Mouse (Mus musculus): ENCODE measurements around the gene Egfr. TPM values are rescaled to one million over a fixed set of nuclear protein-coding genes. Genes with fewer than 3 reads are reported as not detected.

The Egfr gene
- polyA plus RNA-seq, 1 experiment from 2014 or later: 4.6 TPM

DNA sequence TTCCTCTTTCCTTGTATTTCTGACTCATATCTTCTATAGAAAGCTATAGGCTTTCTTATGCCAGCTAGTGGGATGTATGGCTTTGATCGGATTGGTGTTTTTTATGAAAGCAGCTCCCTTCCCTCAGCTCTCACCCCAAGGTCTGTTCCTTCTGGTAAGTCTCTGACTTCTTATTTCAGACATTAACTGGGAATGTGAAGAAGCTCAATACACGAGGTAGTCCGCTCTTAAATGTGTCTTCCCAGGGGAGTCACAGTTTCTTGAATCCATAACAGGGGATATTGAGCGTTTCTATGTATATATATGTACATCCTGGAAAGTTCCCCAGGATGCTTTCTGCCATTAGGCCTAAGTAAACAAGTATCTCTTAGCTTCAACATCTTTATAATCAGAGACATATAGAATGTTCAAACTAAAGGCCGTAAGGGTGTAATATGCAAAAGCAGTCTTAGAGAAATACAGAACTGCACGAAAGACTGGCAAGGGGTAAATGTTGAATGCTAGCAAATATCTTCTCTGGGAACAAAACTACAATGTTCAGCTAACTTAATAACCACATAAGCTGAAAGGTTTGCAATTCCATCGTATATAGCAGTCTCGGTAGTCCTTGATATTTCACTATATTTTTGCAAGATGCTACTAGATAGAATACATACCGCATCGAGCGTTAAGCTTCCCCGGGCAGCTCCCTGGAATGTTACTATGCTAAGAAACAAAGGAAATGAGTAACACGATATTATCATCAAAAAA, 198.4 kb downstream of the Egfr start:
- no peak for ATAC-seq (ENCODE audit: low read depth)
- Histone ChIP-seq H3K27me3 (ENCODE audit: control insufficient read depth, insufficient read depth, low read length) (no peaks in the 10 kb centered on the region), H3K4me2 (ENCODE audit: low read depth, low read length) (peak overlapping the region; percentile 63), H3K36me3 (ENCODE audit: control insufficient read depth, insufficient read depth, low read length) (no peaks in the 10 kb centered on the region), H3K9ac (replicated peaks; ENCODE audit: low read depth, low read length) (no peak overlapping the region; the same call in 1 of the 2 replicates), H3K4me1 (ENCODE audit: control insufficient read depth, insufficient read depth, low read length) (no peaks in the 10 kb centered on the region), H3K27ac (ENCODE audit: low read depth, low read length) (no peak overlapping the region), H3K4me3 (ENCODE audit: low read depth, low read length) (peak overlapping the region; percentile 61), H3K9me3 (ENCODE audit: control insufficient read depth, low read length) (no peaks in the 10 kb centered on the region)
- WGBS: 54% methylated on average over 13 of the region's 13 CpGs

DNA sequence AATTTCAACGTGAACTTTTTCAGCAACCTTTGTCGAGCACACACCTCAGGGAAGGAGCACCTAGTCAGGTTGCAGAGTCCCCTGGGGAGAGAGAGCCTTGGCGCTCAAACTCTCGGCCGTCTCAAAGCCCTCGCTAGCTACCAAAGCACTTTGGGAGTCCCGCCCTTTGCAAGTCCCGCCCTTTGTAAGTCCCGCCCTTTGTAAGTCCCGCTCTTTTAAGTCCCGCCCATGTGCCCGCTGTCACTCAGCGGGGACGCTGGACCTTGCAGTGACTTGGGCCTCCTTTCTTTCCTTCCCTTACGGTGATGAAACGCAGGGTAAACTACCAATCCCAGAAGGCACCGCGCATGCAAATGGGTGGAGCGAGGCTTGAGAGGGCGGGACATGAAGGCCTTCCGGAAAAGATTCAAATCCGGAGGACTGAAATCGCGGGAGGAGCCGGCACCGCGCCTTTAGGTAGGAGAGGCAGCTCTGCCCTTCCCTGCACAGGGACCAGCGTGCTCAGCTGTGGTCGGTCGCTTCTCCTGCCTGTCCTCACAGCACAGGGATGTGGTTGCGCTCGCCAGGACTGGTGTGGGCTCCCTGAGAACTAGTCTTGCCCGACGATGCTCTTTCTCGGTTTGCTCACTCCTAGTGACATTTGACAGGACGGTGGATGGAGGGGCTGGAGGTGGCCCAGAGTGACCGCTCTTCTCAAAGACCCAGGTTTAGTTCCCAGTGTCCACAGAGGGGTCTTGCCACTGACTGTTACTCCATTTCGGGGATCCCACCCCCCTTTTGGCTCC, 199.2 kb downstream of the Egfr start, which contains the start of gene Fbxo48:
Gene Fbxo48 (plus strand): TSS at position 400 of the 785 bp plus-strand sequence.
- H3K27ac ChIP-seq (ENCODE audit: low read depth, low read length): no peak within 1 kb of the TSS
- H3K9me3 ChIP-seq (ENCODE audit: control insufficient read depth, low read length): no peaks in the 10 kb centered on the region
- no peaks in the 10 kb centered on the region for H3K36me3 ChIP-seq (ENCODE audit: control insufficient read depth, insufficient read depth, low read length)
- H3K4me1 ChIP-seq (ENCODE audit: control insufficient read depth, insufficient read depth, low read length): no peaks in the 10 kb centered on the region
- no peaks in the 10 kb centered on the region for H3K27me3 ChIP-seq (ENCODE audit: control insufficient read depth, insufficient read depth, low read length)
- peak; percentile 100 for ATAC-seq (ENCODE audit: low read depth)
- H3K9ac ChIP-seq (replicated peaks; ENCODE audit: low read depth, low read length): peak within 1 kb of the TSS; percentile 48
- peak within 1 kb of the TSS; percentile 63 for H3K4me2 ChIP-seq (ENCODE audit: low read depth, low read length)
- H3K4me3 ChIP-seq (ENCODE audit: low read depth, low read length): peak within 1 kb of the TSS; percentile 61
- under 1% methylated on average over 38 of the region's 38 CpGs for WGBS

DNA sequence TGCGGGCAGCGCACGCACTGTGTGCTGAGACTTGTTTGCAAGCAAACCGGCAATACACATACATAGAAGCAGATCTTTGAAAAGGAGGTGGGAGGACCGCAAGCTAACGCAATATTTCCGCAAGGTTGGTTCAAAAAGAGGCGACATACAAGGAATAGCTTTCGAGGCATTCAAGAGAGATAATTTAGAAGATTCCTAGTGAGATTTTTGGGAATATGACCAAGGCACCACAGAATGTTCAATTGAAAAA, 199.7 kb downstream of the Egfr start:
- H3K36me3 ChIP-seq (ENCODE audit: control insufficient read depth, insufficient read depth, low read length): no peaks in the 10 kb centered on the region
- no peak overlapping the region for H3K27ac ChIP-seq (ENCODE audit: low read depth, low read length)
- H3K9me3 ChIP-seq (ENCODE audit: control insufficient read depth, low read length): no peaks in the 10 kb centered on the region
- peak overlapping the region; percentile 61 for H3K4me3 ChIP-seq (ENCODE audit: low read depth, low read length)
- peak overlapping the region; percentile 63 for H3K4me2 ChIP-seq (ENCODE audit: low read depth, low read length)
- H3K4me1 ChIP-seq (ENCODE audit: control insufficient read depth, insufficient read depth, low read length): no peaks in the 10 kb centered on the region
- H3K27me3 ChIP-seq (ENCODE audit: control insufficient read depth, insufficient read depth, low read length): no peaks in the 10 kb centered on the region
- peak overlapping the region; percentile 48 for H3K9ac ChIP-seq (replicated peaks; ENCODE audit: low read depth, low read length)
- WGBS: 6% methylated on average over 9 of the region's 9 CpGs
- ATAC-seq (ENCODE audit: low read depth): no peak

DNA sequence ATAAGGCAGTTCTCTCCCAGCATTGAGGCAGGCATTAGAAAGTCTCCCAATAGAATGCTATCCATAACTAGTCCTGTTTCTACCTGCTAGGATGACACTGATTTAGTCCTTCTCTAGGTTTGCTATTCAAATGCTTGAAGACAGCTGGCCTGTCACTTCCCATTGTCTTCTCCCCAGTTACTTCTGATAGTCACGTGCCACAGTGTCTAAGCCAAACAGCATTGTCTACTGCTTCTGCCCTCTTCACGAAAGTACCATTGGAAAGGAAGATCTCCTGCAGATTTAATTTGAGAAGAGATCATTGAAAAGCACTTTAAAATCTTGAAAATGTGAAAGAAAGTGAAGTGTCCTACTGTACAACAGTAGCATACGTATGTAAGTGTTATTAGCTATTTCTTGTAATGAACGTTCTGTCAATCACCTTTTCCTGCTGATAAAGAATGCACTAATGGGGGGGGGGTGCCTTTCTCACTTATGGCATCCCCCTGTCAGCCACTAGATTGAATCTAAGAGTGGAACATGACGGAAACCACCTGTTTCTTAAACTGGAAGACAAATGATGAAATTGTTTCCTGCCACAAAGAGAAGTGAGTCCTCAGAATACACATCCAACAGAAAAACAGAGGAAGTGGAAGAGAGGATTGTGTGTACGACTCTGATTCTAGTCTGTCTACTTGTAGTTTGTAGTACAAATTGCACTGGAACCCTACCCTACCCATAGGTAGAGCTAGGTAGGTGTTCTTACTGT, 204.3 kb downstream of the Egfr start:
- Histone ChIP-seq H3K4me3 (ENCODE audit: low read depth, low read length) (no peak overlapping the region), H3K27ac (ENCODE audit: low read depth, low read length) (no peak overlapping the region), H3K4me1 (ENCODE audit: control insufficient read depth, insufficient read depth, low read length) (no peaks in the 10 kb centered on the region), H3K36me3 (ENCODE audit: control insufficient read depth, insufficient read depth, low read length) (no peaks in the 10 kb centered on the region), H3K9me3 (ENCODE audit: control insufficient read depth, low read length) (no peaks in the 10 kb centered on the region), H3K9ac (replicated peaks; ENCODE audit: low read depth, low read length) (no peak overlapping the region), H3K27me3 (ENCODE audit: control insufficient read depth, insufficient read depth, low read length) (no peaks in the 10 kb centered on the region), H3K4me2 (ENCODE audit: low read depth, low read length) (no peak overlapping the region)
- no peak for ATAC-seq (ENCODE audit: low read depth)
- WGBS: 93% methylated on average over 6 of the region's 6 CpGs

DNA sequence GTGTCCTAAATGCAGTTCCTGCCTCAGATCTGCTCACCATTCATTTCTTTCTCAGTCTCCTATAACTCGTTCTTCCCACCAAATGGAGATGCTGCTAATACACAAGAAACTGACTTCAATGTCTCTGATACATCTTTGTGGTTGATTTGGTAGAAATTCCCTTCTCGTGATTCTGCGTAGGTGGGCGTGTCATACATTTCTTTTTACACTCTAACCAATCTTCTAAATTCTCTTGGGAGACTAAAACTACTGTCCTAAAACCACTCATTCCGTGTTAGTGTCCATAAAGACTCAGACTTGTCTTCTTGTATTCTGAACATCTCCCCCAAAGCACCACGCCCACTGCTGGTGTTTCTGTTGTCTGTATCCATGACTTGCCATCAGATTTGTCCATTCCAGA, 205.0 kb downstream of the Egfr start:
- H3K9ac ChIP-seq (replicated peaks; ENCODE audit: low read depth, low read length): no peak overlapping the region
- H3K4me1 ChIP-seq (ENCODE audit: control insufficient read depth, insufficient read depth, low read length): no peaks in the 10 kb centered on the region
- H3K36me3 ChIP-seq (ENCODE audit: control insufficient read depth, insufficient read depth, low read length): no peaks in the 10 kb centered on the region
- no peak overlapping the region for H3K27ac ChIP-seq (ENCODE audit: low read depth, low read length)
- 92% methylated on average over 6 of the region's 6 CpGs for WGBS
- H3K4me2 ChIP-seq (ENCODE audit: low read depth, low read length): no peak overlapping the region
- H3K9me3 ChIP-seq (ENCODE audit: control insufficient read depth, low read length): no peaks in the 10 kb centered on the region
- no peak for ATAC-seq (ENCODE audit: low read depth)
- no peak overlapping the region for H3K4me3 ChIP-seq (ENCODE audit: low read depth, low read length)
- H3K27me3 ChIP-seq (ENCODE audit: control insufficient read depth, insufficient read depth, low read length): no peaks in the 10 kb centered on the region

DNA sequence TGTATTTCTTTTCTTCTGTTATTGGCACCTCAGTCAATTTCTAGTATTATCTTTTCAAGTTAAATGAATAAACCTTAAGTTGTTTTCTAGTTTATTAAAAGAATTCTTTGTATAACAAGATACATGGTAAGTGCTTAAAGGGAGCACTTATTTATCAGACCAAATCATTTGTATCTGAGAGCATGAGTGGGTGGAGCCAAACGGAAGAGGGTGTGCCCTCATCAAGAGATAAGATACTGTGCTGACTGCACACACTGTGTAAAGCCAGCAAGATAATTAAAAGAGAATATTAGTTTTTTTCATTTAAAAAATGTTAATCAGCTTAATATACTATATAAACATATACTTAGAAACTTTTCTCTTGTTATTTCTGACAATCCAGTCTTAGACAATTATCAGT, 206.5 kb downstream of the Egfr start:
- Histone ChIP-seq H3K36me3 (ENCODE audit: control insufficient read depth, insufficient read depth, low read length) (no peaks in the 10 kb centered on the region), H3K4me3 (ENCODE audit: low read depth, low read length) (no peak overlapping the region), H3K27me3 (ENCODE audit: control insufficient read depth, insufficient read depth, low read length) (no peaks in the 10 kb centered on the region), H3K27ac (ENCODE audit: low read depth, low read length) (no peak overlapping the region), H3K4me1 (ENCODE audit: control insufficient read depth, insufficient read depth, low read length) (no peaks in the 10 kb centered on the region), H3K9me3 (ENCODE audit: control insufficient read depth, low read length) (no peaks in the 10 kb centered on the region), H3K9ac (replicated peaks; ENCODE audit: low read depth, low read length) (no peak overlapping the region), H3K4me2 (ENCODE audit: low read depth, low read length) (no peak overlapping the region)
- WGBS: 91% methylated on average over 1 of the region's 1 CpGs
- ATAC-seq (ENCODE audit: low read depth): no peak

Other genes starting within 250 kb of the Egfr start
- 31.2 and 32.4 TPM in 2 replicates for gene Sec61g, start 243.7 kb upstream of the Egfr start, polyA plus RNA-seq (2014; fragmentation: Nextera tagmentation; extraction: Ambion mirVana)
- 0.60 and 0.91 TPM in 2 replicates for gene Fbxo48, start 199.2 kb downstream of the Egfr start, polyA plus RNA-seq (2014; fragmentation: Nextera tagmentation; extraction: Ambion mirVana)